Mouse (Mus musculus) heart, embryonic 16.5 days (tissue): Measurements from ENCODE around the gene Rnf20. TPM values are rescaled to one million over a fixed set of nuclear protein-coding genes. Genes with fewer than 3 reads are reported as not detected.
"Not testable (repeated sequence)": the region's sequence is repeated elsewhere in the genome, so short reads cannot be mapped to it uniquely, and the experiment has no call there.

ENCODE experiments used
- ATAC-seq: fragments of 200-750 bp; cut with Nextera tagmentation; replicated peaks from 2 replicates; pipeline ENCODE4 v1.8.0; 2017; ENCODE audit warnings: moderate number of reproducible peaks; ENCODE audit not compliant: insufficient read depth, low FRiP score; ENCODE audit errors: extremely low read depth
- H3K27ac ChIP-seq: fragments of 300-500 bp; sonication (generic); 2 replicates; pipeline ENCODE4 v1.5.1; 2014; ENCODE audit warnings: mild to moderate bottlenecking, low read length, control low read depth, moderate library complexity
- H3K27me3 ChIP-seq: fragments of 300-500 bp; sonication (generic); 2 replicates; pipeline ENCODE4 v1.6.1; 2014; ENCODE audit warnings: low read length, mixed read lengths; ENCODE audit not compliant: control insufficient read depth, insufficient read depth
- H3K36me3 ChIP-seq: fragments of 300-500 bp; sonication (generic); 2 replicates; pipeline ENCODE4 v1.6.1; 2014; ENCODE audit not compliant: control insufficient read depth, insufficient read depth
- H3K4me1 ChIP-seq: fragments of 300-500 bp; sonication (generic); 2 replicates; pipeline ENCODE4 v1.6.1; 2014; ENCODE audit warnings: low read length, mixed read lengths; ENCODE audit not compliant: control insufficient read depth, insufficient read depth
- H3K4me2 ChIP-seq: fragments of 300-500 bp; sonication (generic); 2 replicates; pipeline ENCODE4 v1.6.1; 2014; ENCODE audit warnings: low read depth, mild to moderate bottlenecking, control low read depth, low read length
- H3K4me3 ChIP-seq: fragments of 300-500 bp; sonication (generic); 2 replicates; pipeline ENCODE4 v1.5.1; 2014; ENCODE audit warnings: mild to moderate bottlenecking, control low read depth, low read length
- H3K9ac ChIP-seq: fragments of 300-500 bp; sonication (generic); 2 replicates; pipeline ENCODE4 v1.6.1; 2014; ENCODE audit warnings: low read length, control low read depth
- H3K9me3 ChIP-seq: fragments of 300-500 bp; sonication (generic); replicated peaks from 2 replicates; pipeline ENCODE4 v1.6.1; 2016; ENCODE audit warnings: low read length; ENCODE audit not compliant: control insufficient read depth
- WGBS: fragments of 180-500 bp; shearing (Covaris S2); extraction: QIAGEN DNeasy Blood & Tissue Kit; methylation state at CpG from one replicate; pipeline ENCODE4 v1.1.7; 2014; 5-methylcytosine and 5-hydroxymethylcytosine counted together
- polyA plus RNA-seq: library from polyadenylated mRNA; unstranded; fragments of >200 nt; fragmentation: Nextera tagmentation; extraction: Ambion mirVana; gene quantifications from 2 replicates; pipeline ENCODE4 v1.2.1, GENCODE M21; 2015

Gene Rnf20
- polyA plus RNA-seq, 1 experiment from 2014 or later, result 22.0 TPM

DNA sequence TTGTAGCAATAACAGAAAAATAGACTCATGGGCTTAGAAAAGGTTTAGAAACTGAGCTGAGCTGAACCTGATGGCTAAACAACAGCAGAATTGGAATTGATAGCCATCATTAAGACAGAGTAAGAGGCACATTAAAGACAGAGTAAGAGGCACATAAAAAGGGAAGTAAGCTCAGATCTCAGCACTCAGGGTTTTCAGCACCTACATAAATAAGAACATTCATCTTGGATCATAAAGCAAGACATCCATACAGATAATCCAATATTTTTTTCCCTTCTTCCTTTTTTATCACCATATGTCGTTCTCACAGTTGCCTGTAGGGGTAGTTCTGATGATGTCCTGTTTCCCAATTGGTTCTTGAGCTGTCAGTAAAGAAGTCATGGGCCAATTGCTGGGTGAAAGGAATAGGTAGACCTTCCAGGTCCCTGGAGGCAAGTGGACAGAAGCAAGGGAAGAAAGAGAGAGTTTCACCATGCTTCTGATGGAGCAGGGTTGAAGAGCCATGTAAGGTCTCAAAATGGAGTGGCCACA is 27.7 kb upstream of the Rnf20 start:
- Histone ChIP-seq H3K9me3 (no peaks in the 10 kb centered on the region), H3K27me3 (no peaks in the 10 kb centered on the region), H3K9ac (no peak overlapping the region), H3K4me1 (no peaks in the 10 kb centered on the region), H3K36me3 (no peaks in the 10 kb centered on the region), H3K27ac (no peak overlapping the region), H3K4me2 (no peak overlapping the region), H3K4me3 (no peak overlapping the region)
- no peak for ATAC-seq
- WGBS, result 50% methylated on average over 1 of the region's 1 CpGs

DNA sequence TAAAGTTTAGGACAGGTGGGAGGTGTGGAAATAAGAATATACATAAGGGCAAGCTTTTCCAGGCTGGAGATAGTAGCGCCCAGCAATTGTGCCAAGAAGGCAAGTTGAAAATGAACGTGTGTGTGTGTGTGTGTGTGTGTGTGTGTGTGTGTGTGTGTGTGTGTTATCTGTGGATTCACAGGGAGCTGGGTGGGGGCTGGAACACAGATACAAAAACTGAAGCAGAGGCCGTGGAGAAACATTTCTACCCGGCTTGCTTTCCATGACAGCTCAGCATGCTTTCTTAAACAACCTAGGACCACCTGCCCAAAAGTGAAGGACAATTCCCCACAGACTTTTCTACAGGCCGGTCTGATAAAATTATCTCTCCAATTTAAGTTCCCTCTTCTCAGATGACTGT is 27.2 kb upstream of the Rnf20 start:
- no peak overlapping the region for H3K27ac ChIP-seq
- no peak overlapping the region for H3K9ac ChIP-seq
- no peaks in the 10 kb centered on the region for H3K4me1 ChIP-seq
- WGBS, result 81% methylated on average over 5 of the region's 5 CpGs
- ATAC-seq, result no peak
- no peak overlapping the region for H3K4me2 ChIP-seq
- no peaks in the 10 kb centered on the region for H3K36me3 ChIP-seq
- no peaks in the 10 kb centered on the region for H3K9me3 ChIP-seq
- H3K4me3 ChIP-seq, result no peak overlapping the region
- H3K27me3 ChIP-seq, result no peaks in the 10 kb centered on the region

DNA sequence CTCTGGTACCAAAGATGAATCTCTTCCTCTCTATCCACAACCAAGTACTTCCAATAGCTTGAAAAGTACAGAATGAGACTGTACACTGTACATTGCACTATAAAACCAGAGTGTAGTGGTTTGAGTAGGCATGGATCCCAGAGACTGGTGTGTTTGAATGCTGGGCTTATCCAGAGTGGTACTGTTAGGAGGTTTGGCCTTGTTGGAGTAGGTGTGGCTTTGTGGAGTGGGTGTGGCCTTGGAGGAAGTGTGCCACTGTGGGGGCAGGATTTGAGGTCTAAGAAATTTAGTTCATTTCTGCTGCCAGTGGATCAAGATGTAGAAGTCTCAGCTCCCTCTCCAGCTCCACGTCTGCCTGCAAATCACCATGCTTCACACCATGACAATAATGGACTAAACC is 26.3 kb upstream of the Rnf20 start:
- no peaks in the 10 kb centered on the region for H3K36me3 ChIP-seq
- H3K27ac ChIP-seq, result no peak overlapping the region
- H3K9ac ChIP-seq, result no peak overlapping the region
- H3K9me3 ChIP-seq, result no peaks in the 10 kb centered on the region
- no peak overlapping the region for H3K4me3 ChIP-seq
- H3K4me2 ChIP-seq, result no peak overlapping the region
- no peaks in the 10 kb centered on the region for H3K27me3 ChIP-seq
- WGBS, result 69% methylated on average over 1 of the region's 1 CpGs
- ATAC-seq, result no peak
- no peaks in the 10 kb centered on the region for H3K4me1 ChIP-seq

DNA sequence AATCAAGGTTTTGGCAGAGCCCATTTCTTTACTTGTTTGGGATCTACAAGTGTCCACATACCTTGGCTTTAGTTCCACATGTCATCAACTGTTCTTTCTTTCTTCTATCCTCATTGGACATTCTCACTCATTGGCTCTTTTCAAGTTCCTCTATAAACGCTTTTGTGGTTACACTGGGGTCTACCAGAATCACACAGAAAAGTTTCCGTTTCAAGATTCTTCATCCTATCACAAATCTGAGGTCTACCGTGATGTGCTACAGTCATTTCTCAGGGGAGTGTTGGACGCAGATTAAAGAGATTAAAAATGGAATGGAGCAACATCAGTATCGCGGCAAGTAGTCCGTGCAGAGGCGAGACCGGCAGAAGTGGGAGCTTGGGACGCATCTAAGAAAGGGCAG is 14.9 kb upstream of the Rnf20 start:
- Histone ChIP-seq H3K9ac (no peak overlapping the region), H3K4me2 (no peak overlapping the region), H3K27ac (no peak overlapping the region), H3K9me3 (no peaks in the 10 kb centered on the region), H3K27me3 (no peaks in the 10 kb centered on the region), H3K4me3 (no peak overlapping the region), H3K36me3 (no peaks in the 10 kb centered on the region), H3K4me1 (no peaks in the 10 kb centered on the region)
- 80% methylated on average over 10 of the region's 10 CpGs for WGBS
- no peak for ATAC-seq

DNA sequence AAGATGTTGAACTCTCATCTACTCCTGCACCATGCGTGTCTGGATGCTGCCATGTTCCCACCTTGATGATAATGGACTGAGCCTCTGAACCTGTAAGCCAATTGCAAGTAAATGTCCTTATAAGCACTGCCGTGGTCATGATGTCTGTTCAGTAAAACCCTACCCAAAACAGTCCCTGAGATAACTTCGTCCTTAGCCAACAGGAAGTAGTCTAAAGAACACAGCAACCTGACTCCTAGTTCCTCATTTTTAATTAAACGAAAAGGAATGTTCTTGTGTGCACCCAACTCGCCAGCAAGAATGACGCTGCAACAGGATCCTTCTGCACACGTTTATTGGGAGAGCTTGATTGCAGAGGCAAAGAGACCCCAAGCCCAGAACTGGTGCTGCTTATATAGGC is 11.9 kb upstream of the Rnf20 start:
- H3K27ac ChIP-seq, H3K9ac ChIP-seq, H3K4me1 ChIP-seq, H3K4me2 ChIP-seq, H3K4me3 ChIP-seq, H3K9me3 ChIP-seq, H3K27me3 ChIP-seq, H3K36me3 ChIP-seq, ATAC-seq: not testable (repeated sequence)
- WGBS, result 85% methylated on average over 7 of the region's 7 CpGs

DNA sequence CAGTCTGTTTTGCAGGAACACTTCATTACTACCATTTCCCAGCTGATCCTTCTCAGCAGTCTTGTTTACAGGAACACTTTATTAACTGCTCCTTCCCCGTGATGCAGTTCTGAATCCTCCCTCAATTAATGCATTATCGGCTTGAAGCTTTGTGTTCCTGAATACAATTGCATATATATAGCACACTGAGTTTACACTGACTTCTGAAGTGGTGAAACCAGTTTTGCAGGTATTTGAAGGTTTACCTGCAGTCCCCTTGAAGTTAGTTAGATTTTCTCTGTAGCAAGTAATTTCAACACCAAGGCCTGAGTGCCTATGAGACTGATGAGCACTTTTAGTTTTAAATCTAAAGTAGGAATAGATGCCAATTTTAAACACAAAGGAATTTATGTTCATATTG is 9.5 kb upstream of the Rnf20 start:
- no peak overlapping the region for H3K9ac ChIP-seq
- no peak overlapping the region for H3K4me3 ChIP-seq
- H3K36me3 ChIP-seq, result no peaks in the 10 kb centered on the region
- no peaks in the 10 kb centered on the region for H3K27me3 ChIP-seq
- no peak for ATAC-seq
- no peaks in the 10 kb centered on the region for H3K9me3 ChIP-seq
- 75% methylated on average over 2 of the region's 2 CpGs for WGBS
- H3K4me2 ChIP-seq, result no peak overlapping the region
- no peaks in the 10 kb centered on the region for H3K4me1 ChIP-seq
- no peak overlapping the region for H3K27ac ChIP-seq

DNA sequence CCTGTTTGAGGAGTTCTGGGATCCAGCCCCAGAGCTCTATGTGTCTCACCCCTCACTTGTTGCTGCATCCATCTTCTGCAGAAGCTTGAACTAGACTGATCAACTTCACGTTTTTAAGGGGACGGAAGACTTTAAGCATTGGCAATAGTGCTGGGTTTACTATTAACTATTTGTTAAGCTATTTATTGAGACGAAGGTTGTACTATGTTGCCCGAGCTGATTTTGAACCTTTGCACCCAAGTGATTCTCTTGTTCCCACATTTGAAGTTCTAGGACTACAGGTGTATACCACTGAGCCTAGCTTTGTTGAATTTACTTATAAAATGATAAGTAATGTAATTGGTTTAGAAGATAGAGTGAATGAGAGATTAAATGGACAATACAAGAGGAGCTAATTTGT is 7.9 kb upstream of the Rnf20 start:
- Histone ChIP-seq H3K27ac (no peak overlapping the region), H3K4me3 (no peak overlapping the region), H3K4me2 (no peak overlapping the region), H3K9ac (no peak overlapping the region), H3K27me3 (no peaks in the 10 kb centered on the region), H3K36me3 (no peaks in the 10 kb centered on the region), H3K9me3 (no peaks in the 10 kb centered on the region), H3K4me1 (no peaks in the 10 kb centered on the region)
- ATAC-seq, result no peak
- WGBS, result 79% methylated on average over 4 of the region's 4 CpGs

DNA sequence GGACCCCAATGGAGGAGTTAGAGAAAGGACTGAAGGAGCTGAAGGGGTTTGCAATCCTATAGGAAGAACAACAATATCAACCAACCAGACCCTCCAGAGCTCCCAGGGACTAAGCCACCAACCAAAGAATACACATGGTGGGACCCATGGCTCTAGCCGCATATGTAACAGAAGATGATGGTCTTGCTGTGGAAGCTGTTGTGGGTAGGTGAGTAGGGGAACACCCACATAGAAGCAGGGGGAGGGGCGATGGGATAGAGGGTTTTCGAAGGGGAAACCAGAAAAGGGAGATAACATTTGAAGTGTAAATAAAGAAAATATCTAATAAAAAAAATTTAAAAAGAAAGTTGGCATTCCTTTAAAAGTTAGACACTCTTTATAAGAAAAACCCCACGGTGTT is 6.8 kb upstream of the Rnf20 start:
- H3K36me3 ChIP-seq, H3K9me3 ChIP-seq, H3K27me3 ChIP-seq, H3K4me2 ChIP-seq, H3K4me1 ChIP-seq, H3K4me3 ChIP-seq, H3K9ac ChIP-seq, H3K27ac ChIP-seq, ATAC-seq: not testable (repeated sequence)
- WGBS, result 64% methylated on average over 4 of the region's 4 CpGs

DNA sequence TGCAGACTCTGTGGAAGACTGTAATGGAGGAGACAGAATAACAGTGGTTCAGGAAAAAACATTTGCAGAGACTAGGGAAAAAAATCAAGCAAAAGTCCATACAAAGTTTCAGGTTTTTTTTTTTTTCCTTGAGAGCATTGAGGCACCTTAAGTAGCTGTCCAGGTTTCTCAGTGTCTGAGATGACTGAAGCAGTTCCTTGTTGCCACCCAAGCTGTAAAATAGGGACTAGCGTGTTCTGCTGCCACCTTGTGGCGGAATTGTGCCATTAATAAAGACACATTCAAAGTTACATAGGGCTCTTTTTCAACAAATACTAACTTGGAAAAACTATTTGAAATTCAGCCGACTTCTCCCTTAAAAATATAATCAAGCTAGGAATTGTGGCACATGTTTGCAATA is 4.8 kb upstream of the Rnf20 start:
- no peak overlapping the region for H3K27ac ChIP-seq
- H3K27me3 ChIP-seq, result no peaks in the 10 kb centered on the region
- no peaks in the 10 kb centered on the region for H3K9me3 ChIP-seq
- H3K4me3 ChIP-seq, result no peak overlapping the region
- no peak for ATAC-seq
- H3K4me1 ChIP-seq, result peaks cover 3% of the 10 kb centered on the region; the same call in 1 of the 2 replicates
- 3% methylated on average over 3 of the region's 3 CpGs for WGBS
- no peak overlapping the region for H3K9ac ChIP-seq
- no peaks in the 10 kb centered on the region for H3K36me3 ChIP-seq
- H3K4me2 ChIP-seq, result no peak overlapping the region

DNA sequence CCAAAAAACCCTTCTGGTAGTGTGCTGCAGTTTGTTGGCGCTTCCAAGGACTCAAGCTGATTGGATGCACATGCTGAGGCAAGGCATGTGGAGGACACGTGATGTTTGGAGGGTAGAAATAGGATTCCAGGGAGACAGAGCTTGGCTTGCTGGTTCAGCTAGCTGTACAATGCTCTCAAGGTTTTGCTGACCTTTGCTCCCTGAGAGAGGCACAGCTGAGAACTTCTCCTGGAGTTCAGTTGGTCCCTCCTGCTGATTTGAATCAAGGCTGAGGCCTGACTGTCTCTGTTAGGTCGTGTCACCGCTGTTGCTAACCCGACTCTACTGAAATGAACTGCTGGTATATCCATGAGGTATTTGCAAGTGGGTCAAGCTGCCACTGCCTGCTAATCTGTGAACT is 2.9 kb upstream of the Rnf20 start:
- Histone ChIP-seq H3K4me1 (peaks cover 13% of the 10 kb centered on the region), H3K27me3 (no peaks in the 10 kb centered on the region), H3K36me3 (peaks cover 2% of the 10 kb centered on the region; the same call in 1 of the 2 replicates), H3K27ac (no peak overlapping the region), H3K9ac (no peak overlapping the region), H3K9me3 (no peaks in the 10 kb centered on the region), H3K4me3 (no peak overlapping the region), H3K4me2 (no peak overlapping the region)
- WGBS, result 78% methylated on average over 5 of the region's 5 CpGs
- ATAC-seq, result no peak
